Mouse (Mus musculus): ENCODE data around the gene Nt5c.

DNA sequence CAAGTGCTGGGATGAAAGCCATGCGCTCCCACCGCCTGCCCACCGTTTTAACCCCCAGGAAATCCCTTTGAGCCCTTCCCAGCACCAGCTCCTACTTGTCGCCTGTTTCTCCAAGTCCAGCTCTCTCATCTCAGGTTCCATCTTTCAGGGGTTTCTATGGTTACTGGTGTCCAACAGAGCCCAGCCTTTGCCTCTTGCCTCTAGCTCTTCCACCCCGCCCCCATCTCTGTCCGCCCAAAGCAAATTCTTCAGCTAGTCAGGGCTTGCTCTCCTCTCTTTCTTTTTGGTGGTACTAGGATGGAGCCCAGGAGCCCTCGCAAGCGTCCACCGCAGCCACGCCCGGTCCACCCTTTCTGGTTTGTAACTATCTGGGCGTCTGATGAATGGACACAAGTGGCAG, 6.5 kb downstream of the Nt5c start:
- TF ChIP-seq CHD2 (IDR thresholded peaks at IDR 0.05; ENCODE audit: low read depth, low read length): no peak
- TF ChIP-seq MAFK (IDR thresholded peaks at IDR 0.05; ENCODE audit: insufficient read depth, low read depth, low read length): no peak
- no peak for TF ChIP-seq ZNF384 (IDR thresholded peaks at IDR 0.05; ENCODE audit: low read depth, low read length)
- TF ChIP-seq ZC3H11A (IDR thresholded peaks at IDR 0.05; ENCODE audit: borderline replicate concordance, low read depth, low read length): no peak
- TF ChIP-seq HCFC1 (IDR thresholded peaks at IDR 0.05; ENCODE audit: borderline replicate concordance, insufficient read depth, low read length): no peak

Measured in ES-E14 (cell line).